Mouse (Mus musculus): ENCODE data around the gene Zcchc13.

DNA sequence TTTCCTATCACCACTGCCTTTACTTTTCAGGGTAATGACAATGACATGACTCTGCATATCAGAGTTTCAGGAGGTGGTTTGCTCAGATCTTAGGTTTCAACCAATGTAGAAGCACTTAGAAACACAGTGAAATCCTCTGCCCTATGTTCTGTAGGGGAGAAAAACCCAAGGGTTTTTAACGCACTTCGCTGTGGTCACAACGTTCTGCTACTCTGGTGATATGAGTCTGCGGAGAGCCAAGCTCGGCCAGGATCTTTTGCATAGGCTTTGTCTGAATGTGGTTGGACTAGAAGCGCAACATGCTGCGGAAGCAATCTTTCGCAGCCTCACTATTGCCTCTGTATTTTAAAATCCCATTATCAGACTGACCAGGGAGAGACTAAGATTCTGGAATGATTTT is 8.6 kb upstream of the Zcchc13 start:
- TF ChIP-seq CTCF (IDR thresholded peaks at IDR 0.05; ENCODE audit: extremely low read depth, insufficient read depth, insufficient read length, insufficient replicate concordance) (no peak), POLR2A (IDR thresholded peaks at IDR 0.05; ENCODE audit: low read depth, low read length) (no peak)

All from spleen, adult 2 months (tissue).